Mouse (Mus musculus): Measurements from ENCODE around the gene Padi4. TPM values are rescaled to one million over a fixed set of nuclear protein-coding genes. Genes with fewer than 3 reads are reported as not detected.

Padi4 gene
- polyA plus RNA-seq, 1 experiment from 2014 or later = 0.06 TPM

DNA sequence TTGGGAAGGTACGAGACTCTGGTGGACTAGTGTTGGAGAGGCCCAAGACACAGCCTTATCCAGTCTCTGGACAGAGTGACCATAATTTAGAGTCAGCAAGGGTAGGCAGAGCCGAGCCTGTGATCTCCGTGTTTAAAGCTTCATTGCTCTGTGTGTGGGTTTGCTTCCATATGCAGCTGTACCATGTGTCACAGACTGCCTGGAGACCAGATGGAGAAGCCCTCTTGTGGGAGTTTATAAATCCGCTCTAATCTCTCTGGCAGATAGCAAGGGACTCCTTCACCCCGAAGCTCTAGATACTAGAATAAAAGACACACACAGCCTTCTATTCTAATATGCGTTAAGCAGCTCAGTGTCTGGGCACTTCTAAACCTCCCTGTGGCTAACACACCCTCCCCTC, 49.3 kb downstream of the Padi4 start:
- 69% methylated on average over 6 of the region's 6 CpGs for WGBS

DNA sequence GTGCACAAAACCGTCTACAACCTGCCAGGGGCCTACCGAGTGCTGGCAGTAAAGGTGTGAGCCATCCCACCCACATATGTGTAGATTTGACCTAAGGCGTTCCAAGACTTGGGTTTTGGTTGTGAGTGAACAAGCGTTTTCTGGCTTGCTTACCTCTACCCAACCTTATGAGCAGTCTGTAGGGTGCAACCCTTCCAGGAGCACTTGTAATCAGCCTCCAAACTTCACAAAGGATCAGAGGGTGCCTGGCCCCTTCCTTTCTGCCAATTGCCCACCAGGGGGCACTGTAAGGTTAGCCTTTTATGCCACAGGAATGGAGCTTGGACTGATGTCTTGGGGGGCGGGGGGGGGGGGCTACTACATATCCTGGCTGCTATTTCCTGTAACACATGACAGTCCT, 50.2 kb downstream of the Padi4 start:
- Histone ChIP-seq H3K27ac (replicated peaks) (peak overlapping the region; percentile 77; the same call in 1 of the 2 replicates), H3K4me3 (no peak overlapping the region), H3K4me1 (peaks cover 5% of the 10 kb centered on the region; the same call in 1 of the 2 replicates), H3K36me3 (peaks cover 40% of the 10 kb centered on the region), H3K4me2 (replicated peaks) (no peak overlapping the region), H3K27me3 (no peaks in the 10 kb centered on the region), H3K9ac (replicated peaks) (no peak overlapping the region), H3K9me3 (no peaks in the 10 kb centered on the region)
- WGBS = 53% methylated on average over 5 of the region's 5 CpGs
- ATAC-seq (replicated peaks) = no peak

More for the DNA sequence above, 49.3 kb downstream of the Padi4 start:
- peak overlapping the region; percentile 77 for H3K27ac ChIP-seq (replicated peaks)
- peaks cover 32% of the 10 kb centered on the region for H3K36me3 ChIP-seq
- H3K4me2 ChIP-seq (replicated peaks) = no peak overlapping the region
- H3K4me3 ChIP-seq = no peak overlapping the region
- no peak overlapping the region for H3K9ac ChIP-seq (replicated peaks)
- no peaks in the 10 kb centered on the region for H3K9me3 ChIP-seq
- ATAC-seq (replicated peaks) = no peak; the same call in 1 of the 2 replicates
- H3K27me3 ChIP-seq = no peaks in the 10 kb centered on the region
- H3K4me1 ChIP-seq = peaks cover 5% of the 10 kb centered on the region; the same call in 1 of the 2 replicates

DNA sequence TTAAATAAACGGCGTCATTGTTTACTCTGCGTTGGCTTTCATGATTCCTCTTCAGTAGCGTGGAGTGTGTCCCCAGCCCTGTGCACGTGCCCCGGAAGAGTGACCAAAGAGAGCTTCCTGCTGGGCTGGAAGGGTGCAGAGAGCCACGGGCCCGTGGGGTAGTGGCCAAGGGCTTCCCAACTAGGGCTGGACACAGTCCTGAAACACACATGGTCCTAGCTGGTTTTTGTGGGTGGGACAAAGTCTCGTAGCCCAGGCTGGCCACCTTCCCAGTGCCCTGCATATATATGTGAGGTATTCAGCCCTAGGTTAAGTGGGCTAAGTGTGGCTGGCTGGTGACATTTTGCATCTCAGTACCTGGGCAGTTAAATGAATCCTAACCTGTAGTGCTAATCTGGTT, 50.8 kb downstream of the Padi4 start:
- ATAC-seq (replicated peaks) = no peak; the same call in 1 of the 2 replicates
- Histone ChIP-seq H3K27me3 (no peaks in the 10 kb centered on the region), H3K36me3 (peaks cover 45% of the 10 kb centered on the region), H3K27ac (replicated peaks) (peak overlapping the region; percentile 31; the same call in 1 of the 2 replicates), H3K9ac (replicated peaks) (no peak overlapping the region), H3K4me2 (replicated peaks) (no peak overlapping the region), H3K9me3 (no peaks in the 10 kb centered on the region), H3K4me1 (peaks cover 5% of the 10 kb centered on the region; the same call in 1 of the 2 replicates), H3K4me3 (no peak overlapping the region)
- WGBS = 77% methylated on average over 9 of the region's 9 CpGs

DNA sequence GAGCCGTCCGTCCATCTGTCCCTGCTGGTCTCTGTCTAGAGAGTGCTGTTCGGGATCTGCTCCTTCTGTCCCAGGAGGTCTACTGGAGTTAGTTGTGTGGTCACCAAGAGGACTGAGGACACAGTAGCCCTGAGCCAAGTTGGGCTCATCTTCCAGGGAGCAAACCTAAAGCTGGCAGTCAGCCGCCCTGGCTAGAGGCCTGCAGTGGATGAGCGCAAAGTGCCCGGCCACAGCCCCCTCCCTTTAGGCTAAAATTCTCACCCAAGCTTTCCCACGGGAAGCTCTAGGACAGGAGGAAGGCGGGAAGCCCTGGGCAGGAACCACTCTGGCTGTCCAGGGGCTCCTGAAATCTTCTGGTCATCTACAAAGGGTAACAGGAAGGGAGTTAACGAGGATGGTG, 51.3 kb downstream of the Padi4 start:
- Histone ChIP-seq H3K4me3 (no peak overlapping the region), H3K36me3 (peaks cover 50% of the 10 kb centered on the region), H3K4me2 (replicated peaks) (no peak overlapping the region), H3K4me1 (peaks cover 5% of the 10 kb centered on the region; the same call in 1 of the 2 replicates), H3K27ac (replicated peaks) (no peak overlapping the region), H3K27me3 (no peaks in the 10 kb centered on the region), H3K9me3 (no peaks in the 10 kb centered on the region), H3K9ac (replicated peaks) (no peak overlapping the region)
- no peak for ATAC-seq (replicated peaks)
- WGBS = 71% methylated on average over 9 of the region's 9 CpGs

DNA sequence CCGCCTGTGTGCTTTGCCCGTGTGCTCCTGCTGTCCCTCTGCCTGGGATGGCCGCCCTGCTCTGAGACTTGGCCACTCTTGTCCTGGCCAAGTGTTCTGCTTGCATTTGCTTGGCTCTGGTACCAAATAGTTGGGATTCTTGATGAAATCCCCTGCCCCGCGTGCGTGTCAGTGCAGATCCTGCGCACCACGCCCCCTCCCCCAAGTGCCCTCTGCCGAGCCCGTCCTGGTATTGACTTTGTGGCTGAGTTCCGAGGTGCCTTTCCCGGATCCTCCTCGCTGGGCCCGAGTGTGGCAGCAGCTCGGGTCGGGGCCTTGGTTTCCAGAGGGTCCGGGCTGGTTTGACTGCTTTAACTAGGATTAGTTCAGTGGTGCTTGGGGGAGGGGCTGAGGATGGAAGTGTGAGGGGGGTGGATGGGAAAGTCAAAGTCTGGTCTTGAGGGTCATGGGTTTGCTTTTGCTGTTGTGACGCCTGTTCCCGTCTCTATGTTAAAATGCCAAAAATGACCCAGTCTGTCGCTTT, 52.0 kb downstream of the Padi4 start:
- Histone ChIP-seq H3K4me1 (peaks cover 5% of the 10 kb centered on the region; the same call in 1 of the 2 replicates), H3K4me3 (no peak overlapping the region), H3K27ac (replicated peaks) (no peak overlapping the region), H3K27me3 (no peaks in the 10 kb centered on the region), H3K9ac (replicated peaks) (no peak overlapping the region), H3K36me3 (peaks cover 55% of the 10 kb centered on the region), H3K9me3 (no peaks in the 10 kb centered on the region), H3K4me2 (replicated peaks) (no peak overlapping the region)
- WGBS = 89% methylated on average over 20 of the region's 20 CpGs
- no peak for ATAC-seq (replicated peaks)

DNA sequence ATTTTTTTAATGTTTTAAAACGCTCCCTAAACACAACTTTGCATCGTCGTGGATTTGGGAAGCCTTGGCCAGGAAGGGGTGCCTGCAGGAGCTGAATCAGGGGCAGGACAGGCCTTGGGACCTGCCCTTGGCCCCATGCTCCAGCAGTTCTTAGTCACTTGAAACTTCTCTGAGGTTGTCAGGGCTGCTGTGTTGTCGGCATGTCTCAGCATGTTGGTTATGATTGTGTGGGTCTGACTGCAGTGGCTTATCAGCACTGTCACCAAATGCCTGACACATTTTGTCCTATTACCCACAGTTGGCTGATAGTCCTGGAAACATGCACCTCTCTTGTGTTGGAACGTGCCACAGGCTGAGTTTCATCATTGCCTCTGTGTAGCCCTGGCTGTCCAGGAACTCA, 53.9 kb downstream of the Padi4 start:
- H3K9me3 ChIP-seq = no peaks in the 10 kb centered on the region
- H3K4me3 ChIP-seq = no peak overlapping the region
- peaks cover 74% of the 10 kb centered on the region for H3K36me3 ChIP-seq
- WGBS = 94% methylated on average over 5 of the region's 5 CpGs
- H3K4me1 ChIP-seq = peaks cover 5% of the 10 kb centered on the region; the same call in 1 of the 2 replicates
- H3K27me3 ChIP-seq = no peaks in the 10 kb centered on the region
- no peak overlapping the region for H3K9ac ChIP-seq (replicated peaks)
- ATAC-seq (replicated peaks) = no peak
- H3K4me2 ChIP-seq (replicated peaks) = no peak overlapping the region
- no peak overlapping the region for H3K27ac ChIP-seq (replicated peaks)

DNA sequence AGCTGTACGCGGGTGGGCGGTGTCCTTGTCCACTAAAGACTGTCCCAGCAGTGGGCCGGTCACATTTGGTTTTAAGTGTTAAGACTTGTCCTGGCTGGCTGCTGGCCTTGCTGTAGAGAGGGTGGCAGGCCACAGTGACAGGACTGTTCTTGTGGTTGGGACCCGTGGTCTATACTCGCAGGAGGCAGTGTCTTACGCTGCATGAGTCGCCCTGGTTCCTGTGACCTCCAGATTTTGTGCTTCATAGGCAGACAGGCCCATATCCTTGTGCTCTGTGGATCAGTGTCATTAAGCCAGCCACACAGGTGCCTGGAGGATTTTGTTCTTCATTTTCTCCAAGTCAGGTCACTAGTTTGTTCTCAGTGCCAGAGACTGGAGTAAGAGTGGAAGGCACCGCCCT, 55.6 kb downstream of the Padi4 start:
- Histone ChIP-seq H3K4me1 (peaks cover 13% of the 10 kb centered on the region), H3K27me3 (no peaks in the 10 kb centered on the region), H3K4me2 (replicated peaks) (no peak overlapping the region), H3K36me3 (peaks cover 87% of the 10 kb centered on the region), H3K4me3 (no peak overlapping the region), H3K27ac (replicated peaks) (no peak overlapping the region), H3K9me3 (no peaks in the 10 kb centered on the region), H3K9ac (replicated peaks) (no peak overlapping the region)
- ATAC-seq (replicated peaks) = no peak
- WGBS = 97% methylated on average over 9 of the region's 9 CpGs

DNA sequence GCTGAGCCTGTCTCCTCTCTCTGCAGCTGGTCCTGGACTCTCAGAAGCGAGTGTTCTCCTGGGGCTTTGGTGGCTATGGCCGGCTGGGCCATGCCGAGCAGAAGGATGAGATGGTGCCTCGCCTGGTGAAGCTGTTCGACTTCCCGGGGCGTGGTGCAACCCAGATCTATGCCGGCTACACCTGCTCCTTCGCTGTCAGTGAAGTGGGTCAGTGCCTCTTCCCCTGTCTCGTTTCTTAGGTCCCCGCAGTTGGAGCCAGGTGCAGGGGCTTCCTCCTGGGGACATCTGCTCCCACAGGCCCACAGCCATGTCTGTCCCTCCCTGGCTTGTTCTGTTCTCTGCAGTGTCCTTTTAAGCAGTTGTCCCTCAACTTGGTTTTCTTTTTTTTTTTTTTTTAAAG, 57.0 kb downstream of the Padi4 start:
- 97% methylated on average over 11 of the region's 11 CpGs for WGBS
- Histone ChIP-seq H3K36me3 (peaks cover 93% of the 10 kb centered on the region), H3K27me3 (no peaks in the 10 kb centered on the region), H3K4me2 (replicated peaks) (no peak overlapping the region), H3K9me3 (no peaks in the 10 kb centered on the region), H3K27ac (replicated peaks) (no peak overlapping the region), H3K9ac (replicated peaks) (no peak overlapping the region), H3K4me3 (no peak overlapping the region), H3K4me1 (peaks cover 18% of the 10 kb centered on the region)
- ATAC-seq (replicated peaks) = no peak

DNA sequence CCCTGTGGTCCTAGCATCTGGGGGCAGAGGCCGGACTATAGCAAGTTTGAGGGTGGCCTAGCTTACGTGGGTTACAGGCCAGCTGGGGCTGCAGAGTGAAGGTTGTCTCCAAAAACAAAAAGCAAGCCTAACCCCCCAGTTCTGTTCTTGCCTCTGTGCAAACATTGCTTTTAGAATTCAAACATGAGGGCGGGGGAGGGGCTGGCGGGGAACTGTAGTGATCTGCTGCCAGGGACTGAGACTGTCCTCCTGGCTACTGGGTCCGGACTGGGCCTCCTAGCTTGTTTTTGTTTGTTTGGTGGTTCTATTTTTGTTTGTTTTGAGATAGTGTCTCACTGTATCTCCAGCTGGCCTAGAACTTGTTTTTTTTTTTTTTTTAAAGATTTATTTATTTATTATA, 59.5 kb downstream of the Padi4 start:
- H3K4me1 ChIP-seq = peaks cover 18% of the 10 kb centered on the region
- no peak overlapping the region for H3K9ac ChIP-seq (replicated peaks)
- no peak for ATAC-seq (replicated peaks)
- peaks cover 87% of the 10 kb centered on the region for H3K36me3 ChIP-seq
- no peak overlapping the region for H3K4me3 ChIP-seq
- no peaks in the 10 kb centered on the region for H3K27me3 ChIP-seq
- WGBS = 81% methylated on average over 5 of the region's 5 CpGs
- no peak overlapping the region for H3K4me2 ChIP-seq (replicated peaks)
- no peaks in the 10 kb centered on the region for H3K9me3 ChIP-seq
- peak overlapping the region; percentile 42 for H3K27ac ChIP-seq (replicated peaks)

DNA sequence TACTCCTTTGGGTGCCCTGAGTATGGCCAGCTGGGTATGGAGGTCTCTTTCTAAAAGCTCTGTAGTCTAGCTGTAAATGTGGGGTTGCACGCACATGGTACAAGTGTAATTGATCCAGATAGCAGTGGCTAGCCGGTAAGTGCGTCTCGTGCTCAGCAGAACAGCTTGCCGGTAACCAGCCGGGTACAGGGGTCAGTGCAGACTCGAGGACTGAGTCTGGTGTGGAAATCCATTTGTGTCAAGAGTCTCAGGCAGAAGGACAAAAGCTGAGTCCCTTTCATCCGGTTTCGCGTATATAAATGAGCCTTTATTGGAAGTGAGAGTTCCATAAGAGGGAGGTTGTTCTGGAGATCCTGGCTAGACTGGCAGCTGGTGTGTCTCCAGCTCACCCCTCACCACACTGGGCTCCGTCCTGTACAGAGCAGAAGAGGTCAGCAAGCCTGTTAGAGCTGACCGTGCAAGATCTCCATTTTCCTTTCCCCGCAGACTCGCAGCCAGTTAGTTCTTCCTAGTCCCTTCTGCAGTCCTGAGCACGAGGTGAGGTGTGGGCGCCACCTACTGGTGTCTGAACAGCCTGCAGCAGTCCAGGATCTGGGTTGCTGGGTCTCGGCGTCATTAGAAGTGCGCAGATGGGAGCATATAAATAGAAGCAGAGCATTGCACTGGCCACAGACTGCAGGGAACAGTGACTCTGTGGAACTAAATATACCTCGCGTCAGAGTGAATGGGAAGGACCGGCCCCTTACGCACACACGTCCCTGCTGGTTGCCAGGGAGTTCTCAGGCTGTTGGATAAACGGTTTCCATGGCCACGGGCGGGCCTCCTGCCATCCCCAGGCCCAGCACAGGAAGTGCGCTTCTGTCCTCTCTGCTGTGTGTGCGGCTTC, 60.3 kb downstream of the Padi4 start:
- Histone ChIP-seq H3K4me1 (peaks cover 18% of the 10 kb centered on the region), H3K9ac (replicated peaks) (no peak overlapping the region), H3K4me3 (no peak overlapping the region), H3K9me3 (no peaks in the 10 kb centered on the region), H3K27me3 (no peaks in the 10 kb centered on the region), H3K4me2 (replicated peaks) (no peak overlapping the region), H3K27ac (replicated peaks) (peak overlapping the region; percentile 42), H3K36me3 (peaks cover 89% of the 10 kb centered on the region)
- ATAC-seq (replicated peaks) = peak; percentile 90
- 29% methylated on average over 29 of the region's 29 CpGs for WGBS

DNA sequence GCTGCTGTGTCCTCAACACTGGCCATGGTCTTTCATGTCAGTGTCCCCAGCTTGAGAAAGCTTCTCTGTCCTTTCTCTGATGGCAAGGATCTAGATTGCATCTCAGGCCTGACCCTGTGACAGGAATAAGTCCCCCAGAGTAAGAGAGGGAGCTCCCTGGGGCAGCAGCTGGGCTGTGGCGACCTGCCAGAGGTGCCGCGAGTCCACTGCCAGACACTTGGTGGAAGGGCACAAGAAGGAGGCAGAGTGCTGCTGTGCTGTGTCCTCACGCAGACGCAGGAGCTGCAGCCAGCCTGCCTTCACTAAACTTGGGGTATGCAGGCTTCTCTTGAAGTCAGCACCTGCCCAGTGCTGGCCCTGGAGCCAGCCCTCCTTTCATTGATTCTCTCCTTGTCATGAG, 62.7 kb downstream of the Padi4 start:
- ATAC-seq (replicated peaks) = no peak
- Histone ChIP-seq H3K36me3 (peaks cover 76% of the 10 kb centered on the region), H3K9ac (replicated peaks) (no peak overlapping the region), H3K4me3 (no peak overlapping the region), H3K27ac (replicated peaks) (no peak overlapping the region), H3K9me3 (no peaks in the 10 kb centered on the region), H3K4me1 (peaks cover 30% of the 10 kb centered on the region), H3K4me2 (replicated peaks) (no peak overlapping the region), H3K27me3 (no peaks in the 10 kb centered on the region)
- WGBS = 74% methylated on average over 5 of the region's 5 CpGs

DNA sequence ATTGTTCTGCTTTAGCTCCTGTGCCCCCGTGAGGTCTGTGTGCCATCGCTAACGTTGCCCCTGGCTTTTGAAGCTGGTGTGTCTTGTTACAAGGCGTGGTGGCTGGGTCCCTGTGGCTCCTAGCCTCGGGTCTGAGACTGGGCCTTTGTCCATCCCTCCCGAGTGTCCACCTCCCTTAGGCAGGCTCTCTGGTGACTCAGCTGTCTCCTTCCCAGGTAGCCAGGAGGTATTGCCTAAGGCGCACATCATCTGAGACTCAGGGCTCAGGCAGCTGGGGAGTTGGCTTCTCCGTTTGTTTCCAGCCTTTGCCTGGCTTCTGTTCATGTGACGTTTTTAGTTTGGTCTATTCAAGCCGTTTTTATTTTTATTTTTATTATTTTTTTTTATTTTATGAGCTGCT, 63.3 kb downstream of the Padi4 start:
- H3K9ac ChIP-seq (replicated peaks) = no peak overlapping the region
- no peak overlapping the region for H3K4me2 ChIP-seq (replicated peaks)
- H3K36me3 ChIP-seq = peaks cover 73% of the 10 kb centered on the region
- no peak overlapping the region for H3K4me3 ChIP-seq
- H3K27me3 ChIP-seq = no peaks in the 10 kb centered on the region
- no peak overlapping the region for H3K27ac ChIP-seq (replicated peaks)
- ATAC-seq (replicated peaks) = no peak
- WGBS = 76% methylated on average over 10 of the region's 10 CpGs
- peaks cover 30% of the 10 kb centered on the region for H3K4me1 ChIP-seq
- H3K9me3 ChIP-seq = no peaks in the 10 kb centered on the region
